Mouse (Mus musculus) bone marrow macrophage, adult 2 months (primary cell): ENCODE data around the gene Hipk2.

Experiments
- CTCF ChIP-seq: IDR thresholded peaks from 2 replicates; pipeline ENCODE4 v1.5.1; 2012; ENCODE audit warnings: low read depth, mild to moderate bottlenecking, low read length, moderate library complexity
- POLR2A ChIP-seq: IDR thresholded peaks from 2 replicates; pipeline ENCODE4 v1.6.1; 2012; ENCODE audit warnings: mild to moderate bottlenecking, low read depth, low read length, borderline replicate concordance

- TF ChIP-seq CTCF (no peak), POLR2A (no peak)
These were observed 122.2 kb downstream of the Hipk2 start for GRCm38 (mm10) chr6:38753729-38754128.
